Mouse (Mus musculus) myocyte (in vitro differentiated cells): ENCODE measurements at regions not wholly inside any gene's neighbourhood (a gene's known extent, or its start where the extent isn't known, plus 50 kb on each side); places are given as distances from the start of the nearest gene placed in this dataset.

Source experiments
- H3K27me3 ChIP-seq: one replicate; pipeline ENCODE4 v1.6.1; 2011; ENCODE audit not compliant: control insufficient read depth, insufficient read depth, insufficient read length
- H3K36me3 ChIP-seq: one replicate; pipeline ENCODE4 v1.6.1; 2011; ENCODE audit not compliant: control insufficient read depth, insufficient read depth
- H3K4me2 ChIP-seq: one replicate; pipeline ENCODE4 v1.6.1; 2011; ENCODE audit warnings: low read depth, control low read depth
- H3K4me3 ChIP-seq: one replicate; pipeline ENCODE4 v1.5.1; 2011; ENCODE audit warnings: mild to moderate bottlenecking, control low read depth, moderate library complexity
- H3K79me2 ChIP-seq: one replicate; pipeline ENCODE4 v1.6.1; 2011; ENCODE audit not compliant: control insufficient read depth, insufficient read depth
- H3ac ChIP-seq: one replicate; pipeline ENCODE4 v1.6.1; 2011; ENCODE audit not compliant: control insufficient read depth, insufficient read length
- CEBPB ChIP-seq: IDR thresholded peaks from 2 replicates; pipeline ENCODE4 v1.6.1; 2011; ENCODE audit warnings: mild to moderate bottlenecking, moderate library complexity; ENCODE audit not compliant: poor library complexity, insufficient read depth, severe bottlenecking
- E2F4 ChIP-seq: IDR thresholded peaks from one replicate; pipeline ENCODE4 v1.6.1; 2011; ENCODE audit warnings: mild to moderate bottlenecking, control low read depth, moderate library complexity; ENCODE audit not compliant: insufficient read depth
- MAX ChIP-seq: IDR thresholded peaks from one replicate; pipeline ENCODE4 v1.6.1; 2011; ENCODE audit warnings: low read depth, mild to moderate bottlenecking, control low read depth
- MYOD1 ChIP-seq, 3 experiments: IDR thresholded peaks; one replicate each; pipeline ENCODE4 v1.6.1; 2011; ENCODE audit warnings: control low read depth in 2 of 3, low read depth in 2 of 3, mild to moderate bottlenecking in 2 of 3, moderate library complexity in 1 of 3; ENCODE audit not compliant: insufficient read length in 2 of 3, control insufficient read depth in 1 of 3
- MYOG ChIP-seq, 3 experiments: IDR thresholded peaks; one replicate each; pipeline ENCODE4 v1.6.1; 2011; ENCODE audit warnings: control low read depth in 2 of 3, low read depth in 2 of 3, mild to moderate bottlenecking in 2 of 3; ENCODE audit not compliant: insufficient read length in 2 of 3, control insufficient read depth in 1 of 3, insufficient read depth in 1 of 3
- POLR2A ChIP-seq: IDR thresholded peaks from one replicate; pipeline ENCODE4 v1.6.1; 2011; ENCODE audit warnings: low read depth, mild to moderate bottlenecking, control low read depth, moderate library complexity; ENCODE audit not compliant: insufficient read length
- POLR2AphosphoS2 ChIP-seq: IDR thresholded peaks from one replicate; pipeline ENCODE4 v1.6.1; 2011; ENCODE audit warnings: low read depth, control low read depth; ENCODE audit not compliant: insufficient read length
- REST ChIP-seq: IDR thresholded peaks from one replicate; pipeline ENCODE4 v1.6.1; 2011; ENCODE audit warnings: mild to moderate bottlenecking, control low read depth, moderate library complexity; ENCODE audit not compliant: insufficient read depth, insufficient read length
- SRF ChIP-seq: IDR thresholded peaks from one replicate; pipeline ENCODE4 v1.6.1; 2011; ENCODE audit warnings: low read depth; ENCODE audit not compliant: control insufficient read depth, insufficient read length
- TCF12 ChIP-seq: IDR thresholded peaks from one replicate; pipeline ENCODE4 v1.6.1; 2011; ENCODE audit warnings: mild to moderate bottlenecking, control low read depth; ENCODE audit not compliant: poor library complexity, insufficient read depth, severe bottlenecking
- TCF3 ChIP-seq: IDR thresholded peaks from one replicate; pipeline ENCODE4 v1.6.1; 2011; ENCODE audit warnings: low read depth, control low read depth; ENCODE audit not compliant: insufficient read length
- USF1 ChIP-seq: IDR thresholded peaks from one replicate; pipeline ENCODE4 v1.6.1; 2011; ENCODE audit warnings: low read depth, mild to moderate bottlenecking, control low read depth, moderate library complexity

- no peaks in the 10 kb centered on the region for H3K27me3 ChIP-seq
- no peak overlapping the region for H3K4me3 ChIP-seq
- H3K79me2 ChIP-seq = no peaks in the 10 kb centered on the region
- TF ChIP-seq REST (no peak), SRF (no peak), MYOG (IDR thresholded peaks at IDR 0.05; ENCODE audit: control insufficient read depth in 1 of 3, insufficient read depth in 1 of 3, insufficient read length in 2 of 3, low read depth in 2 of 3) (no peak), TCF3 (no peak), TCF12 (no peak)
- no peak overlapping the region for H3K4me2 ChIP-seq
- H3ac ChIP-seq = no peak overlapping the region
- H3K36me3 ChIP-seq = no peaks in the 10 kb centered on the region
Measured at GRCm38 (mm10) chr3:35359288-35359687, 394.6 kb upstream of the Atp11b start.

GRCm38 (mm10) chr3:35360515-35360914 lies 393.4 kb upstream of the Atp11b start:
- TF ChIP-seq CEBPB = no peak
- no peak for TF ChIP-seq E2F4
- no peak for TF ChIP-seq TCF3
- no peak for TF ChIP-seq TCF12
- no peak for TF ChIP-seq MYOD1 (IDR thresholded peaks at IDR 0.05; ENCODE audit: control insufficient read depth in 1 of 3, insufficient read length in 2 of 3, low read depth in 2 of 3)
- TF ChIP-seq SRF = no peak
- TF ChIP-seq REST = no peak
- no peak for TF ChIP-seq MAX
- TF ChIP-seq POLR2AphosphoS2 = no peak
- no peak for TF ChIP-seq POLR2A
- TF ChIP-seq USF1 = no peak
- TF ChIP-seq MYOG (IDR thresholded peaks at IDR 0.05; ENCODE audit: control insufficient read depth in 1 of 3, insufficient read depth in 1 of 3, insufficient read length in 2 of 3, low read depth in 2 of 3) = no peak
- no peaks in the 10 kb centered on the region for H3K27me3 ChIP-seq
- H3K79me2 ChIP-seq = no peaks in the 10 kb centered on the region
- no peak overlapping the region for H3K4me3 ChIP-seq
- no peaks in the 10 kb centered on the region for H3K36me3 ChIP-seq
- H3K4me2 ChIP-seq = no peak overlapping the region
- no peak overlapping the region for H3ac ChIP-seq

- Histone ChIP-seq H3K36me3 (no peaks in the 10 kb centered on the region), H3K4me2 (no peak overlapping the region), H3ac (no peak overlapping the region), H3K4me3 (no peak overlapping the region), H3K79me2 (no peaks in the 10 kb centered on the region), H3K27me3 (no peaks in the 10 kb centered on the region)
- TF ChIP-seq E2F4 (no peak), MYOG (IDR thresholded peaks at IDR 0.05; ENCODE audit: control insufficient read depth in 1 of 3, insufficient read depth in 1 of 3, insufficient read length in 2 of 3, low read depth in 2 of 3) (no peak), TCF12 (no peak), POLR2AphosphoS2 (no peak), TCF3 (no peak), REST (no peak), MAX (no peak), SRF (no peak)
Measured at GRCm38 (mm10) chr3:35361086-35361485, 392.8 kb upstream of the Atp11b start.

GRCm38 (mm10) chr3:35365431-35365830 lies 388.5 kb upstream of the Atp11b start:
- H3ac ChIP-seq = no peak overlapping the region
- no peak overlapping the region for H3K4me2 ChIP-seq
- no peaks in the 10 kb centered on the region for H3K36me3 ChIP-seq
- no peak overlapping the region for H3K4me3 ChIP-seq
- H3K27me3 ChIP-seq = no peaks in the 10 kb centered on the region
- no peaks in the 10 kb centered on the region for H3K79me2 ChIP-seq
- no peak for TF ChIP-seq USF1
- no peak for TF ChIP-seq POLR2A
- no peak for TF ChIP-seq POLR2AphosphoS2
- TF ChIP-seq E2F4 = no peak
- no peak for TF ChIP-seq CEBPB
- TF ChIP-seq MYOG (IDR thresholded peaks at IDR 0.05; ENCODE audit: control insufficient read depth in 1 of 3, insufficient read depth in 1 of 3, insufficient read length in 2 of 3, low read depth in 2 of 3) = no peak
- no peak for TF ChIP-seq TCF12
- TF ChIP-seq SRF = no peak

GRCm38 (mm10) chr3:35372276-35372675 lies 381.6 kb upstream of the Atp11b start:
- Histone ChIP-seq H3K4me2 (no peak overlapping the region), H3ac (no peak overlapping the region), H3K79me2 (no peaks in the 10 kb centered on the region), H3K27me3 (no peaks in the 10 kb centered on the region), H3K36me3 (no peaks in the 10 kb centered on the region), H3K4me3 (no peak overlapping the region)
- TF ChIP-seq USF1 (no peak), REST (no peak), MYOD1 (IDR thresholded peaks at IDR 0.05; ENCODE audit: control insufficient read depth in 1 of 3, insufficient read length in 2 of 3, low read depth in 2 of 3) (no peak), POLR2AphosphoS2 (no peak), CEBPB (no peak), E2F4 (no peak), POLR2A (no peak), MAX (no peak), TCF12 (no peak), TCF3 (no peak), SRF (no peak), MYOG (IDR thresholded peaks at IDR 0.05; ENCODE audit: control insufficient read depth in 1 of 3, insufficient read depth in 1 of 3, insufficient read length in 2 of 3, low read depth in 2 of 3) (no peak)
